Mouse (Mus musculus): ENCODE measurements around the gene Tgfbr2. TPM values are rescaled to one million over a fixed set of nuclear protein-coding genes. Genes with fewer than 3 reads are reported as not detected.

Gene Tgfbr2
- polyA plus RNA-seq, 1 experiment, result 117 TPM

DNA sequence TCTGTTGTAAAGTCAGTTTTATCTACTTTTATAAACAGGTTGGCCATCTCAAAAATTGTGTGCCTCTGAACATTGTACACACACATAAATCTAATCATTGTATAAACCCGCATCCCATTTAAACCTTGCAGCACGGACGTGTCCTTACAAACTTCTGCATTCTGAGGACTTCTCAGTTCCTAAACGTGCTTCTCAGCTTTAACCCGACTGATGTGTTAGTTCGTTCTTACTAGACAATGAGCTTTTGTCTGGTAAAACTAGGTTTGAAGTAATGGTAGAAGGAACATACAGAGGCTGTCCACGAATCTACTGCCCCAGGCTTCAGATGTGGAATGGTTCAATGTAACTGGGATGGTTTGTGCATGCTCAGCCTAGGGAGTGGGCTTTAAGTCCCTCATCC, 41.9 kb upstream of the Tgfbr2 start:
- H3K4me3 ChIP-seq (ENCODE audit: insufficient read depth, low read length), result no peak overlapping the region
- TF ChIP-seq POLR2A (IDR thresholded peaks at IDR 0.05; ENCODE audit: low read depth, low read length) (no peak), CTCF (IDR thresholded peaks at IDR 0.05; ENCODE audit: borderline replicate concordance, insufficient read depth, low read length) (no peak)
- peaks cover 8% of the 10 kb centered on the region for H3K4me1 ChIP-seq (ENCODE audit: control insufficient read depth, insufficient read depth, low read length)
- H3K27ac ChIP-seq (ENCODE audit: insufficient read depth, low read length), result no peak overlapping the region

DNA sequence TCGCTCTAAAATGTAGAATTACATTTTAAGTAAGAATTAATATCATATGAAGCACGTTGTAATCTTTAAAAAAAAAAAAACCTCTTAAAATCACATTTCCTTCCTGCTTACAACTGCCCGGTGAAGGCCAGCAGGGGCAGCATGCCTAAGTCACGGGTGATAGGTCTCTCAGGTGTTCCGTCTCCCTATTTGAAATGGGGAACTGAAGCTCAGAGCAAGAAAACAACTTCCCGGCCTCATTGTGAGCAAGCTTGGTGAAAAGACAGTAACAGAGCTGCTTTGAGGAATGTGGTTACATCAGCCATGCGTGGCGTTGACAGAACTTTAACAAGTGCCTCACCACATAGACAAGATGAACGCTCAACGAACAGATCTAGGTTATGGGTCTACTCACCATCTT, 41.5 kb upstream of the Tgfbr2 start:
- Histone ChIP-seq H3K27ac (ENCODE audit: insufficient read depth, low read length) (no peak overlapping the region), H3K4me1 (ENCODE audit: control insufficient read depth, insufficient read depth, low read length) (peaks cover 8% of the 10 kb centered on the region), H3K4me3 (ENCODE audit: insufficient read depth, low read length) (no peak overlapping the region)
- TF ChIP-seq CTCF (IDR thresholded peaks at IDR 0.05; ENCODE audit: borderline replicate concordance, insufficient read depth, low read length) (no peak), POLR2A (IDR thresholded peaks at IDR 0.05; ENCODE audit: low read depth, low read length) (no peak)

DNA sequence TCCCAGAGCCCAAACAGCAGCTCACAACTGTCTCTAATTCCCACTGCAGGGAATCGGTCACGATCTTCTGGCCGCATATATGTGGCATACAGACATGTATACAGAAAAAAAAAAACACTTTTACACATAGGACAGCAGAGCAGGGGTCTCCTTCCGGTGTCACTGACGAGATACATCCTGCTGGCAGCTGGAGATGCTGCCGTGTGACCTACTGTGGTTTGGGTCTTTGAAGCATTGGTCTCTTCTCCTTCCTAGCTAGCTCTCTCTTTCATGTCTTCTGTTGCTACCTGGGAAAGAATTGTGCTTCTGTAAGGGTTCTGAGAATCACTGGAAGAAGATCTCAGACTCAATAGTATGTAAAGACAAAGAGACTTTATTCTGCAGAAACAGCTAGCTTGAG, 39.1 kb upstream of the Tgfbr2 start:
- H3K27ac ChIP-seq (ENCODE audit: insufficient read depth, low read length), result no peak overlapping the region

DNA sequence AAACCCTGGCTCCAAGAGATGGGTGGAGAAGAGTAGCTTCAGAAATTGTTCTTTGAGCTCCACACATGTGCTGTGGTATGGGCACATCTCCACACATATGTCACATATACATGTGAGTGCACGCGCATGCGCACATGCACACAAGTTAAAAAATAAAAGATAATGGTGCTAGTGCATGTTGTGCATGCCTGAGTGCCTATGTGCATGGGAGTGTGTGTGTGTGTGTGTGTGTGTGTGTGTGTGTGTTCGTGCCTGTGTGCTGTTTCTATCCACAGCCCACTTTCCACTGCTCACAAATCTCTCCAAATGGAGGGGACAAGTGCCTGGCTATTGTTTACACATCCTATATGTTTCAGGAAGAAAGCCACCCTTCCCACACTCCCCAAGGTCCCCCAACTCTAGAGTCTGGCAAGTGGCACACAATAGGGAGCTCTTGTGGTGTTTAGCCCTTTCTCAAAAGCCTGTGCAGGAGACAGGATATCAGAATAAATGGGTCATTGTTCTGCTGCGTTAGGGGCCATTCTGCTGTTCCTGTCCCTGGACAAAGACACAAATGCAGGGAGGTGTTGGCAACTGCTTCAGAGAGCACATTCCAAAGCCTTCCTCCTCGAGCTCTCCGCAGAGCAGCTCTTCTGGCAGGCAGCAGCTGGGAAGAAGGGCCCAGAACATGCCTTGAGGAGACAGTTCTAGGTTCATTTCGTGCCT, 37.9 kb upstream of the Tgfbr2 start:
- Histone ChIP-seq H3K27ac (ENCODE audit: insufficient read depth, low read length) (no peak overlapping the region), H3K4me1 (ENCODE audit: control insufficient read depth, insufficient read depth, low read length) (no peaks in the 10 kb centered on the region), H3K4me3 (ENCODE audit: insufficient read depth, low read length) (no peak overlapping the region)
- TF ChIP-seq CTCF (IDR thresholded peaks at IDR 0.05; ENCODE audit: borderline replicate concordance, insufficient read depth, low read length), result no peak
- TF ChIP-seq POLR2A (IDR thresholded peaks at IDR 0.05; ENCODE audit: low read depth, low read length), result no peak

More for the DNA sequence above, 39.1 kb upstream of the Tgfbr2 start:
- Histone ChIP-seq H3K4me3 (ENCODE audit: insufficient read depth, low read length) (no peak overlapping the region), H3K4me1 (ENCODE audit: control insufficient read depth, insufficient read depth, low read length) (0 out of 2 replicates have a peak, but pooled peaks cover 2% of the 10 kb centered on the region)
- TF ChIP-seq CTCF (IDR thresholded peaks at IDR 0.05; ENCODE audit: borderline replicate concordance, insufficient read depth, low read length) (no peak), POLR2A (IDR thresholded peaks at IDR 0.05; ENCODE audit: low read depth, low read length) (no peak)

DNA sequence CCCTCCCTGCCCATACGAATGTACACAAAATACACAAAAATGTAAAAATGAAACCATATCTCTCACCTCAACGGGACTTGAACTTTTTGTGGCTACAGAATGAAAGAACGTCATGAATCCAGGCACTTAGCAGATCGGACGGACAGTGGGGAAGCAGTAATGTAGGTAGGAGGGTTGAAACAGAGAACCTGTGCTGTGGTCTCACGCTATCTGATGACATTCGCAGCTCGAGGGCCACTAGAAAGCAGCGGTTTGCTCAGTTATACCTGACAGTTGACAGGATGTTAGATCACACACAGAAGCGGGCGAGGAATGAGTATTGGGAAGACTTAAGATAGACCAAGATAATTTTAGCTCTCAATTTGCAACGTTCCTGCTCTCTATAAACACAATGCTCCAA, 36.9 kb upstream of the Tgfbr2 start:
- no peak overlapping the region for H3K27ac ChIP-seq (ENCODE audit: insufficient read depth, low read length)
- no peak overlapping the region for H3K4me3 ChIP-seq (ENCODE audit: insufficient read depth, low read length)
- no peak for TF ChIP-seq CTCF (IDR thresholded peaks at IDR 0.05; ENCODE audit: borderline replicate concordance, insufficient read depth, low read length)
- no peak for TF ChIP-seq POLR2A (IDR thresholded peaks at IDR 0.05; ENCODE audit: low read depth, low read length)
- no peaks in the 10 kb centered on the region for H3K4me1 ChIP-seq (ENCODE audit: control insufficient read depth, insufficient read depth, low read length)

DNA sequence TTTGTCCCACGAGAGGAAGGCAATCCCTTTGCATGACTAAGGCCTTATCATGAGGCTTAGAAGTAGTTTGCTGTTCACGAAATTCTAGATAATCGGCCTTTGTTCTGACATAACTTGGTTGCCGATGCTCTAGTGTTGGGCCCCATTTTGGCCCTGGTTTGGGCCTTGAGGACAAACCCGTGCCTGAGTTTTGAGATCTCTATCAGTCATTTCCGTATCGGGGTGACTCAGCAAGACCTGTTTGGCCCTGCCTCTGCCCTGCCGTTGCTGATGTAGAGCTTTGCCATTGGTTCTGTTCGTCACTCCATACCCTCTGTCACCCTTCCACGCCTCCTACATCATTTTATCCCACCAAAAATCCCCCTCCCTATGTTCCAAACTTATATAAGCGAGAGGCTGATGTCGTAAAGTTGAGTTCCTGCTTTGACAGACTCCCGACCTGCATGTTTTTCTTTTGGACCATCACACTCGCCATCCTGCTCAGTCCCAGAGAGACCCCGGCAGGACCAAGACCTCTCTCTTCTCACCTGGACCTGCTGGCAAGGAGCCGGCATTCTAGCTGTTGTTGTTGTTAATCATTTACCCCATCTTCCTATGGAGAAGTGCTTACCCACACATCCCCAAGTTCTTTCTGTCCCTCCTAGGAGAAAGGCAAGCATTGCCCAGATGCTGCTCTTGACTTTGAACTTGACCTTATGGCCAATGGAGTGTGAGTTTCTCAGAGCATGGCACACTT, 33.2 kb upstream of the Tgfbr2 start:
- Histone ChIP-seq H3K27ac (ENCODE audit: insufficient read depth, low read length) (no peak overlapping the region), H3K4me3 (ENCODE audit: insufficient read depth, low read length) (no peak overlapping the region), H3K4me1 (ENCODE audit: control insufficient read depth, insufficient read depth, low read length) (no peaks in the 10 kb centered on the region)
- no peak for TF ChIP-seq POLR2A (IDR thresholded peaks at IDR 0.05; ENCODE audit: low read depth, low read length)
- no peak for TF ChIP-seq CTCF (IDR thresholded peaks at IDR 0.05; ENCODE audit: borderline replicate concordance, insufficient read depth, low read length)

DNA sequence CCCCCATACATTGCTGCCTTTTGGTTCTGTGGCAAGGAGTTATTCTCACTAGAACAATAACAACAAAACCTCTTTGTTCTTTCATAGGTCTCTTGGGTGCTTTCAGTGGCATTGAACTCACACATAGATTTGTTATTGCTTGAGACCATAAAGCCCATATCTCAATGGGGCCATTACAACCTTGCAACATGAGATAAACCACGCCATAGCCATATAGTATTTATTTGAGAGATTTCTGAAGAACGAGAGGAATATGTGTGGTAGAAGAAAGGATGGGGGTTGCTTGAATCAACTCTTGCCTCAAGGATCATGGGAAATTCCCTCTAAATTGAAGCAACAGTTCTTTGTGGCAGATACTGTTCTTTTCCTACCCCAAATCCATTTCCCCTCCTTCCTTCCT, 31.7 kb upstream of the Tgfbr2 start:
- H3K4me1 ChIP-seq (ENCODE audit: control insufficient read depth, insufficient read depth, low read length), result no peaks in the 10 kb centered on the region
- H3K4me3 ChIP-seq (ENCODE audit: insufficient read depth, low read length), result no peak overlapping the region
- TF ChIP-seq CTCF (IDR thresholded peaks at IDR 0.05; ENCODE audit: borderline replicate concordance, insufficient read depth, low read length), result no peak
- TF ChIP-seq POLR2A (IDR thresholded peaks at IDR 0.05; ENCODE audit: low read depth, low read length), result no peak
- H3K27ac ChIP-seq (ENCODE audit: insufficient read depth, low read length), result no peak overlapping the region

DNA sequence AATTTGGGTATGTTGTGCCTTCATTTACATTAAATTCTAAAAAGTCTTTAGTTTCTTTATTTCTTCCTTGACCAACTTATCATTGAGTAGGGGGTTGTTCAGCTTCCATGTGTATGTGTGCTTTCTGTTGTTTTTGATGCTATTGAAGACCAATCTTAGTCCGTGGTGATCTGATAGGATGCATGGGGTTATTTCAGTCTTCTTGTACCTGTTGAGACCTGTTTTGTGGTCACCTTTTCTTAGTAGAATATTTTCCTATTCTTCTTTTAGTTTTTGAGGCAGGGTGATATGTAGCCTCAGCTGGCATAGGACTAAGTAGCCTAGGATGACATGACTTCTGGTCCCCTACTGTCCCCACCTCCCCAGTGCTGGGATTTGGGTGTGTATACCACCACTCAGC, 28.5 kb upstream of the Tgfbr2 start:
- Histone ChIP-seq H3K4me1 (ENCODE audit: control insufficient read depth, insufficient read depth, low read length) (no peaks in the 10 kb centered on the region), H3K27ac (ENCODE audit: insufficient read depth, low read length) (no peak overlapping the region), H3K4me3 (ENCODE audit: insufficient read depth, low read length) (no peak overlapping the region)
- TF ChIP-seq CTCF (IDR thresholded peaks at IDR 0.05; ENCODE audit: borderline replicate concordance, insufficient read depth, low read length) (no peak), POLR2A (IDR thresholded peaks at IDR 0.05; ENCODE audit: low read depth, low read length) (no peak)

DNA sequence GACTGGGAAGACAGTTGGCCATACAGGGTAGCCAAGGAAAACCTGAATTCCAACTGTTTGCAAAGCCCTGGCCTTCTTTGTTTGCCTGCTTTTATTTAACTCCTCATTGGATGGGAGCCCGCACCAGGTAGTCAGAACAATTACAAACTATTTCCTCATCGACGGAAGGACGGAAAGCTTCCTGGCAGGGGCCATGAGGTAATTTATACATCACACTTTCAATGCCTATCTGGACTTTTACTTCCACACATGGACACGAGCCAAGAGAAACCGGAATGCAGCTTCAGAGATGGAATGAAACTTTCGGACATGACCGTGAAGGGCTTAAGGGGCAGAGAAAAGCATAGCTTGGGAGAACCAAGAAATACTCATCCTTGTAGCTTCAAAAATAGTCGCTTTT, 24.0 kb upstream of the Tgfbr2 start:
- no peak overlapping the region for H3K4me3 ChIP-seq (ENCODE audit: insufficient read depth, low read length)
- TF ChIP-seq POLR2A (IDR thresholded peaks at IDR 0.05; ENCODE audit: low read depth, low read length) (no peak), CTCF (IDR thresholded peaks at IDR 0.05; ENCODE audit: borderline replicate concordance, insufficient read depth, low read length) (no peak)
- no peaks in the 10 kb centered on the region for H3K4me1 ChIP-seq (ENCODE audit: control insufficient read depth, insufficient read depth, low read length)
- no peak overlapping the region for H3K27ac ChIP-seq (ENCODE audit: insufficient read depth, low read length)

DNA sequence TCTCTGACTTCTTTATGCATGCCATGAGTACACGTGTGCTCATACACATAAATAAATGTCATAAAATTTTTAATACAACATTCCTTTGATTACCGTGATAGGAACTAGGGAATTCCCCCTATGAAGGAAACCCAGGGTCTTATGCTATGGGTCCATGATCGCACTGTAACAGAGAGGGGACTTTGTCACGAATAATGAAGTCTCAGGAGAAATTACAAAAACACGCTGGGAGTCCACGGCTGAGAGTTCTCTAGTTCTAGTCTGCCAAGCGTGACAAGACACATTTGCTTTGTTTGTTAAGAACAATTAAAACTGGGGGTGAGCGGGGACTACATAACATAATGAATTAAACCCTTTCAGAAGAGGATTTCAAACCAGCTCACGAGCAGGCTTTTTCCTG, 23.3 kb upstream of the Tgfbr2 start:
- Histone ChIP-seq H3K4me1 (ENCODE audit: control insufficient read depth, insufficient read depth, low read length) (no peaks in the 10 kb centered on the region), H3K4me3 (ENCODE audit: insufficient read depth, low read length) (no peak overlapping the region), H3K27ac (ENCODE audit: insufficient read depth, low read length) (no peak overlapping the region)
- TF ChIP-seq CTCF (IDR thresholded peaks at IDR 0.05; ENCODE audit: borderline replicate concordance, insufficient read depth, low read length) (no peak), POLR2A (IDR thresholded peaks at IDR 0.05; ENCODE audit: low read depth, low read length) (no peak)

Data from embryonic fibroblast, embryonic 13.5 days (primary cell).